Mouse (Mus musculus) MEL (cell line): ENCODE data around the gene Socs1.

Experiments used
- CTCF ChIP-seq, 3 experiments: IDR thresholded peaks in 2 of 3; conservative IDR thresholded peaks in 1 of 3; 2 replicates each; pipeline ENCODE4 v1.5.1; 2011 to 2012; ENCODE audit warnings: low read length in 3 of 3, low read depth in 2 of 3, mild to moderate bottlenecking in 2 of 3, improper control_type of control experiment in 1 of 3, inconsistent platforms in 1 of 3, mixed read lengths in 1 of 3, moderate library complexity in 1 of 3; ENCODE audit not compliant: control insufficient read depth in 1 of 3, insufficient read depth in 1 of 3, poor library complexity in 1 of 3, severe bottlenecking in 1 of 3
- E2F4 ChIP-seq: IDR thresholded peaks from 2 replicates; pipeline ENCODE4 v1.6.1; 2011; ENCODE audit warnings: low read depth, low read length, improper control_type of control experiment, borderline replicate concordance
- POLR2A ChIP-seq, 2 experiments: IDR thresholded peaks; 2 replicates each; pipeline ENCODE4 v1.6.1; 2011 to 2012; ENCODE audit warnings: low read length in 2 of 2, mild to moderate bottlenecking in 2 of 2, control low read depth in 1 of 2, improper control_type of control experiment in 1 of 2, low read depth in 1 of 2, moderate library complexity in 1 of 2; ENCODE audit not compliant: control insufficient read depth in 1 of 2, insufficient read depth in 1 of 2, poor library complexity in 1 of 2
- ZKSCAN1 ChIP-seq: IDR thresholded peaks from 2 replicates; pipeline ENCODE4 v1.6.1; 2012; ENCODE audit warnings: low read depth, mild to moderate bottlenecking, inconsistent platforms, low read length, improper control_type of control experiment, moderate library complexity

DNA sequence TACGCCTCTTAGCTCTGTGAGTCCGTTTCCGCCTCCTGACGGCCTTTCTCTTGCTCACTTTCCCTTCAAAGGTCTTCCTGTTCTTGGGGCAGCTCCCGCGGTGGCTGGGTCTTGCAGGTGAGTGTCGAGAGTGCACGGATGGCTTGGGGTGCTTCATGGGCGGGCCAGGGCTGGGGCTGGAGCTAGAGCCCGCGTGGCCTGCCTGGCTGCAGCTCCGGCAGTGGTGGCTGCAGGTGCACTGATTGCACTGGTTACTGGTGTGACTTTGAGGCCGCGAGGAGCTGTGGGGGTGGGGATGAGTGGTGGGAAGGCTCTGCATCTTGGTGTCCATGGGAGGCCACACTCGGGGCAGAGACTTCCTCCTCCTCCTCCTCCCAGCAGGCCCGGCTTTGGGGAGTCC lies 2.9 kb upstream of the Socs1 start, which contains the start of gene Tnp2:
- no peak for TF ChIP-seq CTCF (IDR thresholded peaks at IDR 0.05 in 2 of 3, conservative IDR thresholded peaks at IDR 0.05 in 1 of 3; ENCODE audit: control insufficient read depth in 1 of 3, insufficient read depth in 1 of 3, low read depth in 2 of 3, low read length in 3 of 3, poor library complexity in 1 of 3, severe bottlenecking in 1 of 3)
- no peak for TF ChIP-seq POLR2A (IDR thresholded peaks at IDR 0.05; ENCODE audit: control insufficient read depth in 1 of 2, insufficient read depth in 1 of 2, low read depth in 1 of 2, low read length in 2 of 2, poor library complexity in 1 of 2)
- TF ChIP-seq ZKSCAN1, result no peak
- no peak for TF ChIP-seq E2F4
